Mouse (Mus musculus) midbrain, embryonic 13.5 days (tissue): ENCODE measurements around the gene Edc3. TPM values are rescaled to one million over a fixed set of nuclear protein-coding genes. Genes with fewer than 3 reads are reported as not detected.
"Not testable (repeated sequence)": the region's sequence is repeated elsewhere in the genome, so short reads cannot be mapped to it uniquely, and the experiment has no call there.

Experiments
- ATAC-seq: fragments of 200-750 bp; cut with Nextera tagmentation; 2 replicates; pipeline ENCODE4 v1.8.0; 2017; ENCODE audit warnings: mild to moderate bottlenecking, moderate TSS enrichment, moderate library complexity
- H3K27ac ChIP-seq: fragments of 300-500 bp; sonication (generic); 2 replicates; pipeline ENCODE4 v1.5.1; 2015; ENCODE audit warnings: inconsistent platforms, mild to moderate bottlenecking, moderate library complexity
- H3K27me3 ChIP-seq: fragments of 300-500 bp; sonication (generic); 2 replicates; pipeline ENCODE4 v1.6.1; 2015; ENCODE audit warnings: mild to moderate bottlenecking, inconsistent platforms
- H3K36me3 ChIP-seq: fragments of 300-500 bp; sonication (generic); 2 replicates; pipeline ENCODE4 v1.6.1; 2015; ENCODE audit warnings: mild to moderate bottlenecking, inconsistent platforms
- H3K4me1 ChIP-seq: fragments of 300-500 bp; sonication (generic); replicated peaks from 2 replicates; pipeline ENCODE4 v1.6.1; 2015; ENCODE audit warnings: inconsistent platforms
- H3K4me2 ChIP-seq: fragments of 300-500 bp; sonication (generic); replicated peaks from 2 replicates; pipeline ENCODE4 v1.6.1; 2015; ENCODE audit warnings: moderate library complexity, mild to moderate bottlenecking, inconsistent platforms
- H3K4me3 ChIP-seq: fragments of 300-500 bp; sonication (generic); replicated peaks from 2 replicates; pipeline ENCODE4 v1.5.1; 2015; ENCODE audit warnings: mild to moderate bottlenecking, inconsistent platforms
- H3K9ac ChIP-seq: fragments of 300-500 bp; sonication (generic); replicated peaks from 2 replicates; pipeline ENCODE4 v1.6.1; 2015; ENCODE audit warnings: mild to moderate bottlenecking, inconsistent platforms
- H3K9me3 ChIP-seq: fragments of 300-500 bp; sonication (generic); 2 replicates; pipeline ENCODE4 v1.6.1; 2016; ENCODE audit warnings: mild to moderate bottlenecking, inconsistent platforms
- WGBS: fragments of 180-500 bp; shearing (Covaris S2); methylation state at CpG from one replicate; pipeline ENCODE4 v1.1.7; 2015; 5-methylcytosine and 5-hydroxymethylcytosine counted together
- polyA plus RNA-seq: library from polyadenylated mRNA; unstranded; fragments of >200 nt; fragmentation: Nextera tagmentation; extraction: Ambion mirVana; gene quantifications from 2 replicates; pipeline ENCODE4 v1.2.1, GENCODE M21; 2015

Gene Edc3
- polyA plus RNA-seq, 1 experiment from 2014 or later: 40.1 TPM

DNA sequence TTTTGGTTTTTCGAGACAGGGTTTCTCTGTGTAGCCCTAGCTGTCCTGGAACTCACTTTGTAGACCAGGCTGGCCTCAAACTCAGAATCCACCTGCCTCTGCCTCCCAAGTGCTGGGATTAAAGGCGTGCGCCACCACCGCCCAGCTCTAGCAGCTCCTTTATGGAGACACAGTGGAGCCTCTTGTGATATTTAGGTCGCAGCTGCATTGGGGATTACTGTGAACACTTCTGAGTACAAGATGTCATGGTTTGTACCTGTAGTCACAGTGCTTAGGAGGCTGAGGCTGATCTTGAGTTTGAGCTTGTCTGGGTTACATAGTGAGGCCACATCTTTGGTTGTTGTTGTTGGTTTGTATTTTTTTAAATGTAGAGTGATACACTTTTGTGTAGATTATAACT lies 1.9 kb downstream of the Edc3 start:
- not testable (repeated sequence) for H3K4me2 ChIP-seq, H3K9ac ChIP-seq, H3K4me3 ChIP-seq, H3K27ac ChIP-seq, H3K9me3 ChIP-seq, ATAC-seq, H3K27me3 ChIP-seq
- peaks cover 15% of the 10 kb centered on the region for H3K4me1 ChIP-seq
- peaks cover 22% of the 10 kb centered on the region for H3K36me3 ChIP-seq
- WGBS: 95% methylated on average over 5 of the region's 5 CpGs

DNA sequence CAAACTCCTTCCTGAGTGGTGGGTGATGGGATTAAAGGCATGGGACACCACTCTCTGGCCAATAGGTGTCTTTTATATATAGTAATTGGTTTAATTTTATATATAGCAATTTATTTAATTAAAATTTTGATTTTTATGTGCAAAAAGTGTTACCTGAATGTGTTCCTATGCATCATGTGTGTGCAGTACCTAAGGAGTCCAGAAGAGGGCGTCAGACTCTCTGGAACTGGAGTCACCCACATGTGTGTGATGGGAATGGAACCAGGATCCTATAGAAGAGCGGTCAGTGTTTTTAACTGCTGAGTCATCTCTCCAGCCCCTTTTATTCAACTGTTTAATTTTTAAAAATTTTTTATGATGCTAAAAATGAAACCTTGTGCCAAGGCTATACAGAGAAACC lies 3.9 kb downstream of the Edc3 start:
- Histone ChIP-seq H3K27me3 (no peaks in the 10 kb centered on the region), H3K4me3 (no peak overlapping the region)
- 69% methylated on average over 2 of the region's 2 CpGs for WGBS

DNA sequence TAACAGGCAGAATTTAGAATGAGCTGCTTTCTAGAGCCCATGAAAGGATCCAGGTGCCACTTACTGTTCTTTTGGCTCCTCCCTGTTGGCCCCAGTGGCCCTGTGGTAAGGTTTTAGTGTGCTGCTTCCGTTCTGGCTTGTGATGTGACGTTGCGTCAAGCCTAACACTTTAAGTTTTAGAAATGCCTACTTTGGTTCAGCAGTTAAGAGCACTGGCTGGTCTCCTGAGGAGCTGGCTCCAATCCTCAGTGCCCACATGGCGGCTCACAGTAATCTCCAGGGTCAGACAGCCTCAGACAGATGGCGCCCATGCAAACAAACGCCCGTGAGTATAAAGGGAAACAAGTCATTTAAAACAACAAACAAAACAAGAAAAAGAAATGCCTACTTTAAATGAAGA lies 10.1 kb downstream of the Edc3 start:
- Histone ChIP-seq H3K4me1 (no peaks in the 10 kb centered on the region), H3K4me2 (no peak overlapping the region), H3K27ac (no peak overlapping the region), H3K9me3 (no peaks in the 10 kb centered on the region), H3K36me3 (peaks cover 62% of the 10 kb centered on the region), H3K9ac (no peak overlapping the region), H3K4me3 (no peak overlapping the region), H3K27me3 (no peaks in the 10 kb centered on the region)
- 84% methylated on average over 7 of the region's 7 CpGs for WGBS
- ATAC-seq: no peak

More for the DNA sequence above, 3.9 kb downstream of the Edc3 start:
- peaks cover 15% of the 10 kb centered on the region for H3K4me1 ChIP-seq
- H3K9ac ChIP-seq: no peak overlapping the region
- H3K4me2 ChIP-seq: no peak overlapping the region
- no peak overlapping the region for H3K27ac ChIP-seq
- no peaks in the 10 kb centered on the region for H3K9me3 ChIP-seq
- ATAC-seq: no peak
- peaks cover 38% of the 10 kb centered on the region for H3K36me3 ChIP-seq

DNA sequence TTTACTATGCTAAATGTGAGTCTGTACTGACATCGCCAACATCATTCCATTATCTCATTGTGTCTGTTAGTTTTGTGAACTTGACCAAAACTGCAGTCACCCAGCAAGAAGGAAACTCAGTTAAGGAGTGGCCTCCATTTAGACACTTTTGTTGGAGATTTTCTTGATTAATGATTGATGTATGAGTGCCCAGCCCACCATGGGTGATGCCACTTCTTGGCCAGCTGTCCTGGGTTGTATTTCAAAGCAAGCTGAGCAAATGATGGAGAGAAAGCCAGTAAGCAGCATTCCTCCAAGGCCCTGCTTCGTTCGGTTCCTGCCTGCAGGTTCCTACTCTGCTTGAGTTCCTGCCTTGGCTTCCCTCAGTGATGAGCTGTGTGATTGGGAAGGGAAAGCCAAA lies 12.4 kb downstream of the Edc3 start:
- H3K4me3 ChIP-seq: no peak overlapping the region
- no peaks in the 10 kb centered on the region for H3K4me1 ChIP-seq
- no peak overlapping the region for H3K9ac ChIP-seq
- ATAC-seq: no peak
- peaks cover 41% of the 10 kb centered on the region for H3K36me3 ChIP-seq
- over 99% methylated on average over 3 of the region's 3 CpGs for WGBS
- no peak overlapping the region for H3K27ac ChIP-seq
- no peak overlapping the region for H3K4me2 ChIP-seq
- H3K9me3 ChIP-seq: no peaks in the 10 kb centered on the region
- no peaks in the 10 kb centered on the region for H3K27me3 ChIP-seq

DNA sequence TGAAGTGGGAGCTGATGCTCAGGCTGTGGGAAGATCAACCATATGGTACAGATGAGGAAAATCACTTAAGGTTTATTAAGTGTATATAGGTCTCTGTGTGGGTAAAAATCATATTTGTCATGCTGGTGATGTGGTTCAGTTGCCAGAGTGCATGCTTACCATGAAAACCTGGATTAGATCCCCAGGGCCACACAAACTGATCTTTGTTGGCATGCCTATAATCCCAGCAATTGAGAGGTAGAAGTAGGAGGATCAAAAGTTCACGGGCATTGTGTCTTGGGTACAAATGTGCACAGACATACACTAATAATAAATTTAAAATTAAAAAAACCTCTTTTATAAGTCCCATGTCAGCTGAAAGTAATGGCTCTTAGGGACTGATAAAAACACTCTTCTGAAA lies 14.0 kb downstream of the Edc3 start:
- no peak overlapping the region for H3K27ac ChIP-seq
- ATAC-seq: no peak
- peaks cover 43% of the 10 kb centered on the region for H3K36me3 ChIP-seq
- no peak overlapping the region for H3K4me2 ChIP-seq
- WGBS: 86% methylated on average over 1 of the region's 1 CpGs
- H3K9me3 ChIP-seq: no peaks in the 10 kb centered on the region
- H3K27me3 ChIP-seq: no peaks in the 10 kb centered on the region
- no peak overlapping the region for H3K9ac ChIP-seq
- no peak overlapping the region for H3K4me3 ChIP-seq
- H3K4me1 ChIP-seq: no peaks in the 10 kb centered on the region

DNA sequence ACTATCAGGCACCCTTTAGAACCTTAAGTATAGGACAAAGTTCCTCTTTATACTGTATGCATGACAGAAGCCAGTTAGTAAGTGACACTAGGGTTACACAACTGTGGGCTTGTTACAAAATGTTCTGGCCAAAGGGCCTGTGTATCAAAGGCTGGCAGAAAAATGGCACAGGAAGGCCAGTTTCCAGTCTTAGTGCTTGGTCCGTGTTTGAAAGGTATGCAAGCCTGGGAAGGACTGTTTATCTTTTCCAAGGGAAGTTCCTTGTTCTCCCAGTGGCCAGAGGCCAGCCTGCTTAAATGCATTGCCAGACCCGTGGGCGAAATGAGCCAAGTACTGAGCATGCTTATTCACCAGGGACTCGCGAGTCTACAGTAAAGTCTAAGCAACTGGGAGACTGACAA lies 15.0 kb downstream of the Edc3 start:
- H3K9ac ChIP-seq: no peak overlapping the region
- H3K9me3 ChIP-seq: no peaks in the 10 kb centered on the region
- H3K4me2 ChIP-seq: no peak overlapping the region
- peaks cover 43% of the 10 kb centered on the region for H3K36me3 ChIP-seq
- no peak overlapping the region for H3K27ac ChIP-seq
- 84% methylated on average over 5 of the region's 5 CpGs for WGBS
- H3K27me3 ChIP-seq: no peaks in the 10 kb centered on the region
- no peaks in the 10 kb centered on the region for H3K4me1 ChIP-seq
- no peak for ATAC-seq
- no peak overlapping the region for H3K4me3 ChIP-seq

DNA sequence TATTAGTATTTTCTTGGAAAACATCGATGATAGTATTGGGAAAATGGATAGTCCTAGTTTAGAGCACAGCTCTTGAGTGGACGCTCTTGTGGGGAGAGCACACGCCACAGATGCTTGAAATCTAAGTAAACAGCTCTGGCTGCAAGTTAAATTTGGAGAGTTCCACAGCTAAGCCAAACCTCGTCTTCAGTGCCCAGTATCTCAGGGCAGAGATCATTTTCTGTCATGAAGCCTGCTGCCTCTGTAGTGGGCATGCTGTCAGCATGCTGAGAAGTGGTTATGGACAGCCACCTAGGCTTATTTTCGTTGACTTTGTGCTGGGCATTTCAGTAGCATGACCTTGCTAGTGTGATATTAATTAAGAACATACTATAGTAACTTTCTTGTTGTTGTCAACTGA lies 15.5 kb downstream of the Edc3 start:
- no peaks in the 10 kb centered on the region for H3K9me3 ChIP-seq
- H3K36me3 ChIP-seq: peaks cover 40% of the 10 kb centered on the region
- H3K4me1 ChIP-seq: no peaks in the 10 kb centered on the region
- no peak overlapping the region for H3K9ac ChIP-seq
- H3K27me3 ChIP-seq: no peaks in the 10 kb centered on the region
- no peak overlapping the region for H3K27ac ChIP-seq
- no peak overlapping the region for H3K4me2 ChIP-seq
- 91% methylated on average over 5 of the region's 5 CpGs for WGBS
- no peak overlapping the region for H3K4me3 ChIP-seq
- ATAC-seq: no peak

DNA sequence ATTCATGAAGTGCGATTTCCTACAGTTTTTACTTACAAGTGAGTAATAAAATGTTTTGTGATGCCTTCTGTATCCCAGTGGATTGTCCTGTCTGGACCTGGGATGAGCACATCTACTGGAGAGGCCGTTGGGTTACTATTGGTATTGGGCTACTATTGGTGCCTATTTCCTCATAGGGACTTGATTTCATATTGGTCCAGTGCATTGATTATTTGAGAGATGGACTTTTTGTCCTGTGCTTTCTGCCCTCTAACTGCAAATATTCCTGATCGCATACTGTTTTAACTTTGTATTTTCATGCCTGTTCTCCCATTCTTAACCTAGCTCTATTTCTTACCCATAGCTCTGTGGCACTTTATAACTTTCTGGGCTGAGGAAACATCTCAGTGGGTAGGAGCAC lies 16.4 kb downstream of the Edc3 start:
- no peak for ATAC-seq
- Histone ChIP-seq H3K27me3 (no peaks in the 10 kb centered on the region), H3K4me3 (no peak overlapping the region), H3K27ac (no peak overlapping the region), H3K36me3 (peaks cover 43% of the 10 kb centered on the region), H3K4me2 (no peak overlapping the region), H3K9ac (no peak overlapping the region), H3K9me3 (no peaks in the 10 kb centered on the region), H3K4me1 (no peaks in the 10 kb centered on the region)
- WGBS: 98% methylated on average over 3 of the region's 3 CpGs

DNA sequence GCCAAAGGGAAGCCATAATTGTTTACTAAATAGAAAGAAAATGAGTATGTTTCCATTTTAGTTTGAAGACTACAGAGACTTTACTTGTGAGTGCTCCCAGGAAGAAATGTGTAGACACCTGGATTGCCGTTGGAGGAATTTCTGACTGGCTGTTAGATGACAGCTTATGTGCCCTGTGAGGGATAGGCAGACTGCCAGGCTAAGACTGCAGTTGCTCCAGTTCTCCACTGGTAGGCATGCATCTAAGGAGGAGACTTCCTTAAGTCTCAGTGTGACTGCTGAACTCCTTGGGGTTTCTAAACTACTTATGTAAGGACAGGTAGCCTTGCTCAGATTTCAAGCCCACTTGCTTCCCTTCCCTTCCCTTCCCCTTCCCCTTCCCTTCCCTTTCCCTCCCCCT lies 20.0 kb downstream of the Edc3 start:
- WGBS: 97% methylated on average over 1 of the region's 1 CpGs

DNA sequence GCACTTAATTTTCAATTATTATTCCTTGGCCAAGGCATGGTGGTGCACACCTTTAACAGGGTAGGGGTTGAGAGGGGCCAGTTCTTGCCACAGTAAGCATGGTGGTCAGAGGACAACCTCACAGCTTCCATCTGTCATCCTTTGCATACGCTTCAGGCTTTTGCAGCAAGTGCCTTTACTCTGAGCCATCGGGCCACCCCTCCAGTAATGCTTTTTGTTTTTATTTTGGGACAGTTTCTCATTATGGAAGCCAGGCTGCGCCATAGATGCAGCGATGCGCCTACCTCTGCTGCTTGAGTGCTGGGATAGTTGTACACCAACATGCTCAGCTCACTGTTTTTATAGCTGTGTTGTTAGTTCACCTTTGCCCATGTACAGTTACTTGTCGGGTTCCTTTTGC lies 25.3 kb downstream of the Edc3 start:
- WGBS: 96% methylated on average over 6 of the region's 6 CpGs
- H3K4me2 ChIP-seq: no peak overlapping the region
- H3K36me3 ChIP-seq: peaks cover 25% of the 10 kb centered on the region
- no peaks in the 10 kb centered on the region for H3K4me1 ChIP-seq
- no peaks in the 10 kb centered on the region for H3K9me3 ChIP-seq
- no peak for ATAC-seq
- H3K27me3 ChIP-seq: no peaks in the 10 kb centered on the region
- no peak overlapping the region for H3K4me3 ChIP-seq
- H3K9ac ChIP-seq: no peak overlapping the region
- no peak overlapping the region for H3K27ac ChIP-seq

More for the DNA sequence above, 20.0 kb downstream of the Edc3 start:
- H3K9ac ChIP-seq: no peak overlapping the region
- ATAC-seq: no peak
- peaks cover 42% of the 10 kb centered on the region for H3K36me3 ChIP-seq
- no peaks in the 10 kb centered on the region for H3K9me3 ChIP-seq
- H3K4me2 ChIP-seq: no peak overlapping the region
- no peaks in the 10 kb centered on the region for H3K4me1 ChIP-seq
- H3K4me3 ChIP-seq: no peak overlapping the region
- no peaks in the 10 kb centered on the region for H3K27me3 ChIP-seq
- H3K27ac ChIP-seq: no peak overlapping the region

DNA sequence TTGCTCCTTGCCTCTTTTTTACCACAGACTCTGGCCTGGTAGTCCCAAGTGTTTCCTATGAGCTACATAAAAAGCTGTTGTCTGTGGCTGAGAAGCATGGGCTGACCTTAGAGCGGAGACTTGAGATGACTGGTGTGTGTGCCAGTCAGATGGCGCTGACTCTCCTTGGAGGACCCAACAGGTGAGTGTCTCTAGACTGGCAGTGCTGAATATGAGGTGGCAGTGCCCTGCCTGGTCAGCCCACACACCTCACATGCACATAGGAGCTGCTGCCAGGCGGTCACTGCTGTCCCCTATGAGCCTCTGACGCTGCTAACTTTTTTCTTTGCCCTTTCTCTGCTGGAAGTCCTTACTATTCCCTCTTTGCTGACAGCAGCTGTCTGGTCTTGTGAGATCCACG lies 31.5 kb downstream of the Edc3 start:
- ATAC-seq: no peak

DNA sequence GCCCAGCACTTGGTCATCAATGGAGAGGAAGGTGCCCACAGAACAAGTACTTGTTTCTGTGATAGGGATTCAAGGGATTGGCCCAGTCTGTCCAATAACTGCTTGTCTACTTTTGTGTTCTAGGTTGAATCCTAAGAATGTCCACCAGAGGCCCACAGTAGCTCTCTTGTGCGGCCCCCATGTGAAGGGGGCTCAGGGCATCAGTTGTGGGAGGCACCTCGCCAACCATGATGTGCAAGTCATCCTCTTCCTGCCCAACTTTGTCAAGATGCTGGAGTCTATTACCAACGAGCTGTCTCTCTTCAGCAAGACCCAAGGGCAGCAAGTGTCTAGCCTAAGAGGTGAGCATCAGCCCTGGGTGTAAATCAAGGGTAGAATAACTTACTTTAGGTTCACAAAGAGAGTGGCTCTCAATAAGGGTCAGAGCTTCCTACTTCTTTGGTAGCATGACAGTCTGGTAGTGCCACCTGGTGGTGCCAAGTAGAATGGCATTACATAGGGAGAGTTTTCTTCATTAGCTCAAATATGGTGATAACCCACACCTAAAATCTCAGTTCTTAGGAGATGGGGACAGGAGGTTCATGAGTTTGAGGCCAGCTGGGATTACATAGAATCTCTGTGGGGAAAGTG lies 36.2 kb downstream of the Edc3 start:
- 0 out of 2 replicates have a peak, but pooled peaks have one; percentile 17 for ATAC-seq
- no peak overlapping the region for H3K9ac ChIP-seq
- no peak overlapping the region for H3K4me2 ChIP-seq
- H3K27me3 ChIP-seq: no peaks in the 10 kb centered on the region
- WGBS: 67% methylated on average over 3 of the region's 3 CpGs
- H3K4me1 ChIP-seq: no peaks in the 10 kb centered on the region
- no peak overlapping the region for H3K4me3 ChIP-seq
- H3K9me3 ChIP-seq: no peaks in the 10 kb centered on the region
- no peak overlapping the region for H3K27ac ChIP-seq
- H3K36me3 ChIP-seq: peaks cover 73% of the 10 kb centered on the region

More for the DNA sequence above, 31.5 kb downstream of the Edc3 start:
- Histone ChIP-seq H3K27ac (no peak overlapping the region), H3K9ac (0 out of 2 replicates have a peak overlapping the region, but pooled peaks have one; percentile 5), H3K4me3 (no peak overlapping the region), H3K36me3 (peaks cover 34% of the 10 kb centered on the region), H3K9me3 (no peaks in the 10 kb centered on the region), H3K27me3 (no peaks in the 10 kb centered on the region), H3K4me2 (no peak overlapping the region), H3K4me1 (no peaks in the 10 kb centered on the region)
- 91% methylated on average over 5 of the region's 5 CpGs for WGBS

DNA sequence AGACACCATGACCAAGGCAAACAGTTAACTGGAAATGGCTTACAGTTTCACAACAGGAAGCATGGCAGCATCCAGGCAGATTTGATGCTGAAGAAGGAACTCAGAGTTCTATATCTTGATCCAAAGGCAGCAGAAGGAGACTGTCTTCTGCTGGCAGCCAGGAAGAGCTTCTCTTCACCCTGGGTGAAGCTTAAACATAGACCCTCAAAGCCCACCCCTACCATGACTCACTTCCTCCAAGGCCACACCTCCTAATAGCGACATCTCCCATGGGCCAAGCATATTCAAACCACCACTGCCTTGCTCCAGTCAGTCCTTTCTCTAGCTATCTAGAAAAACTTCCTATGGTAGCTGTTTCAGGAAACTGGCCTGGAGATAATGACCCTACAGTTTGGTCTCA lies 38.7 kb downstream of the Edc3 start:
- Histone ChIP-seq H3K27me3 (no peaks in the 10 kb centered on the region), H3K4me1 (no peaks in the 10 kb centered on the region), H3K9ac (no peak overlapping the region), H3K4me3 (no peak overlapping the region), H3K27ac (no peak overlapping the region), H3K4me2 (no peak overlapping the region), H3K9me3 (no peaks in the 10 kb centered on the region), H3K36me3 (peaks cover 78% of the 10 kb centered on the region)
- no peak for ATAC-seq
- 94% methylated on average over 1 of the region's 1 CpGs for WGBS
